Mouse (Mus musculus): ENCODE data around the gene Tmem115.
A peak's percentile ranks its signal among the peaks of the same experiment; 100 is the strongest.
"Not testable (repeated sequence)": the region's sequence is repeated elsewhere in the genome, so short reads cannot be mapped to it uniquely, and the experiment has no call there.

The Tmem115 gene

GRCm38 (mm10) chr9:107551117-107551889 is 17.6 kb downstream of the Tmem115 start, which contains the start of gene Rassf1:
TSS of gene Rassf1 (plus strand) at chr9:107551555.
- peak in 1 of 2 experiments; percentile 39 for DNase-seq

GRCm38 (mm10) chr9:107551890-107552355 is 18.2 kb downstream of the Tmem115 start:
- DNase-seq, result no peak

DNA sequence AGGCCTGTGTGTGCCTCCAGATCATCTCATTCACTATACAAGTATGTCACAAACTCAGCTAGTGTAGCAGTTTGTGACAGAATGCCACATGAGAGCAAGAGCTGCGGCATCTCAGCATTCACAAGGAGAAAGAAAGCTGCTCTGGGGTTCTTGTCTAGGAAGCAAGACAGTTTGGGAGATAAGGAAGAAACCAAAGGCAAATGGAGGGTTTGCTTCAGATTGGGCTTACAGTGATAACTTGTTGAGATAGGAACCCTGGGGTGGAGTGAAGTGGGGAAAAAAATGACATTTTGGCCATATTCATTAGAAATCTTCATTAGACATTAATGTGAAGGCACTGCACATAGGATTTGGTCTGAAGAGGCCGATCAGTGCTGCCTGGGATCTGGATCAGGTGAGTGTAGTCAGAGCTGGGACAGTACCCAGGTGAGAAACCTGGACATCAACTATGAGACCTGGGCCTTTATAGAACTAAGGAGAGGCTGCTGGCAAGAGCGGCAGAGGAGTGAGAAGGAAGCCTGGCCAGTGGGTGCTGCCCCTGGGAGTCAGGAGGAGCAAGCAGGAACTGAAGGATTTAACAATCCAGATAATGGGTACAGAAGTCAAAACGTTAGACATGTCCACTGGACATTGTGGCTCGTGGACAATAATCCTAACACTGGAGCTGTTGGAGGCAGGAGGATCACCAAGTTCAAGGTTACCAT is 19.1 kb downstream of the Tmem115 start:
- no peak for DNase-seq

GRCm38 (mm10) chr9:107553541-107554318 is 20.0 kb downstream of the Tmem115 start:
- peak; percentile 51 to 58 for DNase-seq

DNA sequence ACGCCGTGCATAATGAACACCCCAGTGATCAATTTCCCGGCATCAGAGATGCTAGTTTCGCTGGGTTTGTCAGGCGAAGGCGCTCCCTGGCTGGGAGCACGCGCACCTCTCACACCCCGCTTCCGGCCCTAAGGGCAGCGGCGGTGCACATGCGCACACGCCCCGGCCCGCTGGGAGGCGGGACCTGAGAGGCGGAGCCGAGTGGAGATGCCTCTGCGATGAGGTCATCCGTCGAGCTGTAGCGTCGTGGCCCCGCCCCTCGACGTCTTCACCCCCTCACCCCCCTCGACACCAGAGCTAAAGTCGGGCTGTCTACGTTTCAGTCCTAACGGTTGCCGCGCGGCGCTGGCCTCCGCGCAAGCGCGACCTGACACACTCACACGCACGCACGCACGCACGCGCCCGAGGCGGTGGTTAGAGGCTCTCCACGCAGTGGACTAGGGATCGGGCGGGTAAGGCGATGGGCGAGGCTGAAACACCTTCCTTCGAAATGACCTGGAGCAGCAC is 20.6 kb downstream of the Tmem115 start:
- peak; percentile 92 to 95 for DNase-seq

GRCm38 (mm10) chr9:107555031-107555457 is 21.3 kb downstream of the Tmem115 start:
- no peak for DNase-seq

- DNase-seq, result no peak
Observed at GRCm38 (mm10) chr9:107555701-107556100, 22.0 kb downstream of the Tmem115 start.

GRCm38 (mm10) chr9:107556346-107556745 is 22.6 kb downstream of the Tmem115 start:
- DNase-seq, result no peak

GRCm38 (mm10) chr9:107563029-107563581 is 29.4 kb downstream of the Tmem115 start, which contains the start of gene Tusc2:
TSS of gene Tusc2 (plus strand) at chr9:107563255.
- peak; percentile 94 to 95 for DNase-seq

DNA sequence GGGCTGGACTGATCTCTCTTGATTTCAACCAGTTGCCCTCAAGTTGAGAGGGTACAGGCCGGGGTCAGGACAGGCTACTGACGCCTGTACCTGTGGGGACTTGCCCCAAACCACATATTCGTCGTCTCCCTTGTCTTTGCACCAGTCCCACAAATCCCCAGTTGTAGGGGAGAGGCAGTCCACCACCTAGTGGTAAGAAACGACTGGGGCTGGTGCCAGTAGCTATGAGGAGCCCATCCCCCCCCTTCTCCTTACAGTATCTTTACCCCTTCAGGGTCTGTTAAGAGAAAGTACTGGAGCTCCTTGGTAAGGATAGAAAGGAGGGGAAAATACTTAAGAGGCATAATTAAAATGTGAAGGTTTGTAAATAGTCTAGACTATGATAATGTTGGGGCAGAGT is 31.8 kb downstream of the Tmem115 start:
- DNase-seq, result not testable (repeated sequence)

DNA sequence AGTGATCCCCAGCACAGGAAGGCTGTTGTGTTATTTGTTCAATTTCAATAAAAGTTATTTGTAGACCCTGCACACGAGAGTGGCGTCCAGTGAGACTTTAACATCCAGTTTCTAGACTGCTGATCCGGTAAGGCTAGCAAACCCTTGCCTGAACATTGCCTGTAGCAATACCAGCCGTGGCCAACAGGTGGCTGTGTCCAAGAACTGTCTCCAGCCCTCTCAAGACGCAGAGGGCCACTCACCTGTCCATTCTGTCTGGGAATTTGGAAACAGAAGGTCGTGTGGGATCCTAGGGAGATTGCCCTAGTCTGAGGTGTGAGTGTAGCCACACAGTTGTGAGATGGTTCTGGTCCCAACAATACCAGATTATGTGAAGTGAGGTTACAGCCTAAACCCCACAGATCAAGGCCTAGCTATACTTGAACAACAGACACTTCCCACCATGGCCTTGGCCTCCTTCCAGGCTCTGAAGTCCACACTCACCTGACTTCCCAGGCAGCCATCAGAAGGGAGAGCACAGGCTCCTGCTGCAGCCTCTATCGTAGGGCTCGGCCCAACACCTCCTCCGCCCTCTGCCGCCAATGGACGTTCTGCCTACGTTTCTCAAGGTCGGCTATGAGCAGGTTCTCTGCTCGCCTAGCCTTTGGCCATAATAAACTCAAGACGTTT is 32.4 kb downstream of the Tmem115 start:
- DNase-seq, result peak; percentile 83 to 86

DNA sequence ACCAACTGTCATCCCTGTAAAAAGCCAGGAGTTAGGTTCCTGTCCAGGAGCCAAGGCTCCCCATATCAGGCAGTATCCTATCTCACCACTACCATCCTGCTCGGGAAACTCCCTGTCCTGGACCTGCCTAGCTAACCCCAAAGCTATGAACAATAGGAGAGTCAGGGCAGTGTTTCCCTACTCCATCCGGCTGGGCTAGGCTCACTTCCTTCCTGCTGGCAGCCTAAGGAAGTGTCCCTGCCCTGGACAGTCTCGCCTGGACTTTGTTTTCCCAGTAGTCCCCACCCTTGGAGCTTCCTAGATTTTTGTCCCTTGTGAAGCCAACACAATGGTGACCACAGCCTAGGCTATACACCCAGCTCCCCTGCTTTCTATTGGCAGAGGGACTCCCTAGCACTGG is 33.1 kb downstream of the Tmem115 start:
- DNase-seq, result no peak

DNA sequence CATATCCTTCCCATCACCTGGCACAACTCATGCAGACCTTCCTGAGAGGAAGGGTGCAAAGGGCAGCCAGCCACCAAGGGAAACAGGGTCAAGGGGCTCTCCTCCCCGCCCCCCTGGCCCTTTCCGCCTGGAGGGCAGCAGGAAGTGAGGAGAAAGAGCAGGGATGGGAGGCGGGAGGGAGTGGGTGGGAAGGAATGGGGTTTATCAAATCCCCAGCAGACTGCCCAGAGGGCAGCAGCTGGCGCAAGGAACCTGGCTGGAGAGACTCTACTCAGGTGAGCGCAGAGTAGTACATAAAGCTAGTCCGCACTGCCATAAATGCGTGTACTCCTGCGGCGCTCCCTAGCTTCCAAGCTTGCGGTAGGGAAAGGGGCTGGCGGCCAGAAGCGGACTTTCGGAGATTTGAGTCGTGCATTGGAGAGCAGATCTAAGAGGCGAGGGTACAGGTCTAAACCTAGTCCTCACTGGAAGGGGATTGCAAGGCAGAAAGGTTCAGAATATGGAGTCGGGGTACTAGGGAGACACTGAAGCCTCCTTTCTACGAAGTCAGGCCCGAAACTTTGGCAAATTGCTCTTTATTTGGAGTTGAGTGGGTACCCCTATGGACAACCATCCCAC is 34.1 kb downstream of the Tmem115 start, which contains the start of gene Hyal2:
Gene Hyal2 (plus strand): TSS at position 244 of the 618 bp plus-strand sequence.
- DNase-seq, result no peak

DNA sequence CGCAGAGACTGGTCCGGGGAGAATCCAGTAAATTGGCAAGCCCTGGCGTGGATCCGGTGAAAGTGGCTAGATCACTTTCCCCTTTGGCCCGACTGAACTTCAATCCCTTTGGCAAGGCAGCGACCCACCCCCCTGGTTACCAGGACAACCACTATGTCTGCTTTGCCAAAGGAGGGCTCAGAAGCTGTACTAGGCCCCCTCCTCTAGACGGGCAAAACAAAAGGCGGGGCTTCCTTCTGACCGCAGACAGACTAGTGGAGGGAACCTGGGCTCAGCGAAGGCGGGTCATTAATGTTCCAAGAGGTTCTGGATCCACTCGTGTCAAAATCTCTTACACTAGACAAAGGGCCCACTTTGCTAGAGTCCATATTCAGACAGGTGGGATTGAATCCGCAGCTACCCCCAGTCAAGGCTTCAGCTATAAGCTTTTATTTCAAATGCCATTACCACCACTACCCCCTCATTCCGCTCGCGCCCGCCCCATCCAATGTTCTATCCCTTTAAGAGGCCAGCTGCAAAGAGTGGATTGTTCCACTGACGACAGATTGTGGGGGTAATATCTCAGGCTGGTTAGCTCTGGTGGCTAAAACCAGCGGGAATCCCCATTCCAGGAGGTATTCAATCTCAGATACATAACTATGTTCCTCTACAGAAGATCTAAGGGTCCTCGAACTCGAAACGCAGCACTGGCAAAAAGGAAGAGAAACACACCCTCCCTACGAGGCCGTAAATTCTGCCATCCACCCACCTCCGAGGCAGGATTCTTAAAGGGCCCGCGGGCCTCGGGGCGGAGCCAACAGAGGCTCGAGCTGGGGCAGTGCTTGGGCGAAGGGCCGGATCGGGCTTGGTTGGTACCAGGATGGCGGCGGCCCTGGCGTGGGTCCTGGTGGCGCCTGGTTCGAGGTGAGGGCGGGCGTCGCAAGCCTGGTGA is 34.9 kb downstream of the Tmem115 start:
- peak; percentile 75 to 78 for DNase-seq

DNA sequence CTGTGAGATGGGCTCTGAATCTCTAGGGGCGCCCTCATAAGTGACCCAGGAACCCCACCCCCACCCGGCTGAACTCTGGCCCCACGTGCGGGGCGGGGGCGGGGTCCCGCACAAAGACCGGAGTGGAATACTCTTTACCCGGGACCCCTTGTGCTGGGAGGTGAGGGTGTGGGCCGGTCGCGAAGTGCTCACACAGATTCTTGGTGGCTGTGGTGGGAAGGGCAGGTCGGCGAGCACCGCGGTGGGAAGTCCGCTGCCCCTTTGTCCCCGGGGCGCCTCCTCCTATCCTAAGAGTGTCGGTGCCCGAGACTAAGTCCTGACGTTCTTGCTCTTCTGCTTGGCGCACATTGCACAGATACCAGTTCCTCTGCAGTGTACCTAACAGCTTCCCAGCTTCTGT is 35.5 kb downstream of the Tmem115 start:
- DNase-seq, result no peak

DNA sequence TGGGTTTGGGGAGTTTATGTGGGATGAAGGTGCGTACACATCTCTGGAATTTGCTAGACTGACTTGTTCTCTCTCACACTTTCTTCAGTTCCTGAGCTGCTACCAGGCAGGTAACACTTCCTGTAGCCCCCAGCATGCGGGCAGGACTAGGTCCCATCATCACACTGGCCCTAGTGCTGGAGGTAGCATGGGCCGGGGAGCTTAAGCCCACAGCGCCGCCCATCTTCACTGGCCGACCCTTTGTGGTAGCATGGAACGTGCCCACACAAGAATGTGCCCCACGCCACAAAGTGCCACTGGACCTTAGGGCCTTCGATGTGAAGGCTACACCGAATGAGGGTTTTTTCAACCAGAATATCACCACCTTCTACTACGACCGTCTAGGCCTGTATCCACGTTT is 36.3 kb downstream of the Tmem115 start:
- DNase-seq, result no peak

DNA sequence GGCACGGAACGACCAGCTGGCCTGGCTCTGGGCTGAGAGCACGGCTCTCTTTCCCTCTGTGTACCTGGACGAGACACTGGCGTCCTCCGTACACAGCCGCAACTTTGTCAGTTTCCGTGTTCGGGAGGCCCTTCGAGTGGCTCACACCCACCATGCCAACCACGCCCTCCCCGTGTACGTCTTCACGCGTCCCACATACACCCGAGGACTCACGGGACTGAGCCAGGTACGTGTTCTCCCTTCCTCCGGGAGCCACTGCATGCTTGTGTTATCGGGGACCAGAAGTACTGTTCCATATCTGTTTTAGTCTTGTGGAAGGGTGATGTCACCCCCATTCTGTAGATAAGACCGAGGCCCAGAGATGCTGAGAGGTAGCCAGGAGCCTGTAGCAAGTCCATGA is 37.1 kb downstream of the Tmem115 start:
- DNase-seq, result no peak

GRCm38 (mm10) chr9:107571534-107572326 is 38.0 kb downstream of the Tmem115 start:
- no peak for DNase-seq

GRCm38 (mm10) chr9:107572327-107572662 is 38.5 kb downstream of the Tmem115 start:
- DNase-seq, result no peak

Data from cerebellum, postnatal 36 days (tissue).